Mouse (Mus musculus) G1E (cell line): ENCODE measurements at regions not wholly inside any gene's neighbourhood (a gene's known extent, or its start where the extent isn't known, plus 50 kb on each side); places are given as distances from the start of the nearest gene placed in this dataset.

Source experiments
- ATAC-seq: 2 replicates; pipeline ENCODE4 v1.8.0; 2016; ENCODE audit warnings: mild to moderate bottlenecking; ENCODE audit not compliant: insufficient number of reproducible peaks, poor library complexity, low FRiP score, severe bottlenecking; ENCODE audit errors: extremely low read depth
- DNase-seq: peaks from one replicate; pipeline ENCODE4 v3.0.0; 2012; ENCODE audit warnings: low spot score
- H3K27me3 ChIP-seq: 2 replicates; pipeline ENCODE4 v1.6.1; 2012; ENCODE audit warnings: mild to moderate bottlenecking, low read length, inconsistent platforms; ENCODE audit not compliant: insufficient read depth
- H3K36me3 ChIP-seq: replicated peaks from 2 replicates; pipeline ENCODE3; 2012; ENCODE audit warnings: mild to moderate bottlenecking, inconsistent platforms
- H3K4me1 ChIP-seq: 2 replicates; pipeline ENCODE4 v1.6.1; 2012; ENCODE audit warnings: low read depth, low read length, inconsistent platforms, mixed read lengths; ENCODE audit not compliant: insufficient read depth
- H3K4me3 ChIP-seq: 2 replicates; pipeline ENCODE4 v1.5.1; 2012; ENCODE audit warnings: low read depth, mild to moderate bottlenecking, inconsistent platforms, low read length, moderate library complexity, mixed read lengths
- H3K9me3 ChIP-seq: replicated peaks from 2 replicates; pipeline ENCODE4 v1.6.1; 2012; ENCODE audit warnings: inconsistent platforms
- CTCF ChIP-seq: IDR thresholded peaks from 2 replicates; pipeline ENCODE4 v1.5.1; 2012; ENCODE audit warnings: low read depth, low read length, inconsistent platforms, mixed read lengths
- GATA1 ChIP-seq: IDR thresholded peaks from 2 replicates; pipeline ENCODE4 v1.6.1; 2012; ENCODE audit warnings: borderline replicate concordance, low read length, inconsistent platforms, mixed read lengths
- GATA2 ChIP-seq: IDR thresholded peaks from 2 replicates; pipeline ENCODE4 v1.6.1; 2012; ENCODE audit warnings: low read depth, low read length, inconsistent platforms, borderline replicate concordance
- POLR2AphosphoS5 ChIP-seq: IDR thresholded peaks from 2 replicates; pipeline ENCODE4 v1.6.1; 2012; ENCODE audit warnings: low read depth, low read length, inconsistent platforms; ENCODE audit not compliant: insufficient replicate concordance
- TAL1 ChIP-seq: conservative IDR thresholded peaks from 2 replicates; pipeline ENCODE4 v1.6.1; 2012; ENCODE audit warnings: low read depth, low read length, inconsistent platforms, mixed read lengths

DNA sequence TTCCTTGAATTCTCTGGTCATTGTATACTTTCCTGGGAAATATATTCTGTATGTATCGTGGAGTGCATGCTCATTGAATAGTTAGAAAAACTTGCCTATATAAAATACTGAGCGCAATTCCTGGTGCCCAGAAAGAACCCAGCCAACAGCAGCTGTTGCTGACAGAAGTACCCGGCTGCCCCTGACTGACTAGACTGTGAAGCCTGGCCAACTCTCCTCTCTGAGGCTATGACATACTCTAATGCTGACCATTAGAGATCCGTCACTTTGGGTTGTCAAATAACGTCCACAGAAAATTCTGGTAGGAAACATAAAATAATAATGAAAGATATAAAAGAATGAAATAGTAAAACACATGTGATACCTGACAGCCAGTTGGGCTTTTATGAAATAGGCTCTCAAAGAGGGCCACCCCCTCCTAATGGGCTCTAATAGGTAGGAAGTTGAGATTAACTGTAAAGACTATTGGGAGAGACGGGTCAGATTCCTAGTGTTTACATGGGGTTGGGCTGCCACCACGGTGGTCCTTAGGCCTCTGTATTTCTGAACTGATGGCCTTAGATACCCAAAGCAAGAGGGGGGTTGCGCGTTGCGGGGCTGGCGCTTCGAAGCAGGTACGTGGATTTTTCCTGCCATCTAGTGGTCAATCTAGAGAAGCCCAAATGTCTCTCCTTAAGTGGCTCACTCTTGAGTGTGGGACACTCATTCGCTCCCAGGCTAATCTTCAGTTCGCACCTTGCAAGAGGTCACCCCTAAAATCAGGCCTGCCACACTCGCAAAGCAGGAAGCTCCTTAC lies 53.0 kb upstream of the Mon1b start:
- no peak for DNase-seq
- TF ChIP-seq GATA1 (no peak), CTCF (no peak), TAL1 (no peak), POLR2AphosphoS5 (no peak), GATA2 (no peak)
- no peak for ATAC-seq

DNA sequence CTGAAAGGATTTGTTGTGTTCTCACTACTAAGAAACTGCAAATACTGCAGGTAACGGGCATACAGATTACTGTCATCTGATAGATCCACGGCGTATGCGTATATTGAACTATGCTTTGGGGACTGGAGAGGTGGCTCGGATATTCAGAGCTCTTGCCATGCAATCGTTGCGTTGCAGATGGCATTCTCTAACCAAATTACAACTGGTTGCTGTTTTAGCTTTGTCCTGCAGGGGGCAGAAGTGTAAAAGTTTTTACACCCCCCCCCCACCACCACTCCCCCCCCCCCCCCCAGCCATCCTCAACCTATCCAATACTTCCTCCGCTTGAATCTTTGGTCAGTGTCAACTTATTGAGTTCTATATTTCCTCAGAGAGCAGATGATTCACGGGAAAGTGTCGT lies 51.6 kb upstream of the Mon1b start:
- Histone ChIP-seq H3K4me3 (no peak overlapping the region), H3K4me1 (no peaks in the 10 kb centered on the region), H3K27me3 (no peaks in the 10 kb centered on the region), H3K36me3 (no peaks in the 10 kb centered on the region), H3K9me3 (peaks cover 34% of the 10 kb centered on the region)
- TF ChIP-seq GATA2 = no peak
- TF ChIP-seq GATA1 = no peak
- no peak for TF ChIP-seq POLR2AphosphoS5
- TF ChIP-seq TAL1 = no peak
- no peak for TF ChIP-seq CTCF
- no peak for DNase-seq
- ATAC-seq = no peak

More for the DNA sequence above, 53.0 kb upstream of the Mon1b start:
- Histone ChIP-seq H3K4me3 (no peak overlapping the region), H3K9me3 (peaks cover 34% of the 10 kb centered on the region), H3K4me1 (no peaks in the 10 kb centered on the region), H3K36me3 (no peaks in the 10 kb centered on the region), H3K27me3 (no peaks in the 10 kb centered on the region)
